Mouse (Mus musculus) liver, postnatal 0 days (tissue): Measurements from ENCODE around the gene Fam189b.

ENCODE experiments used
- CTCF ChIP-seq: sonication (generic); IDR thresholded peaks from 2 replicates; pipeline ENCODE4 v1.5.1; 2016; ENCODE audit warnings: antibody characterized with exemption, low read depth
- EP300 ChIP-seq: IDR thresholded peaks from 2 replicates; pipeline ENCODE4 v1.6.1; 2016; ENCODE audit warnings: antibody characterized with exemption, low read depth, mild to moderate bottlenecking

- TF ChIP-seq CTCF: no peak
- TF ChIP-seq EP300: no peak
Observed at GRCm38 (mm10) chr3:89144821-89145220, 38.1 kb upstream of the Fam189b start.
